Mouse (Mus musculus): ENCODE measurements around the gene Rp9. TPM values are rescaled to one million over a fixed set of nuclear protein-coding genes. Genes with fewer than 3 reads are reported as not detected.

The Rp9 gene
- polyA plus RNA-seq (2015; fragmentation: Nextera tagmentation; extraction: Ambion mirVana): 65.2 and 68.3 TPM in 2 replicates

GRCm38 (mm10) chr9:22469643-22470042 is at the start of gene Rp9:
TSS of gene Rp9 (minus strand) at chr9:22469743.
- H3K27ac ChIP-seq (ENCODE audit: low read depth, low read length): peak within 1 kb of the TSS; percentile 96
- 0 out of 2 replicates have a peak, but pooled peaks cover 2% of the 10 kb centered on the region for H3K36me3 ChIP-seq (ENCODE audit: control insufficient read depth, insufficient read depth, low read length)
- no peaks in the 10 kb centered on the region for H3K27me3 ChIP-seq (replicated peaks; ENCODE audit: control insufficient read depth, insufficient read depth, low read length)
- 92% methylated on average over 3 of the region's 3 CpGs for WGBS
- no peak for ATAC-seq
- peak within 1 kb of the TSS; percentile 98 for H3K9ac ChIP-seq (ENCODE audit: low read depth, low read length)
- no peaks in the 10 kb centered on the region for H3K9me3 ChIP-seq (ENCODE audit: control insufficient read depth, low read length)
- H3K4me2 ChIP-seq (ENCODE audit: low read length): peak within 1 kb of the TSS; percentile 67
- peaks cover 3% of the 10 kb centered on the region; the same call in 1 of the 2 replicates for H3K4me1 ChIP-seq (ENCODE audit: control insufficient read depth, insufficient read depth, low read depth, low read length)
- peak within 1 kb of the TSS; percentile 94 for H3K4me3 ChIP-seq (ENCODE audit: low read length)

- Histone ChIP-seq H3K4me3 (ENCODE audit: low read length) (no peak overlapping the region), H3K27me3 (replicated peaks; ENCODE audit: control insufficient read depth, insufficient read depth, low read length) (no peaks in the 10 kb centered on the region), H3K36me3 (ENCODE audit: control insufficient read depth, insufficient read depth, low read length) (no peaks in the 10 kb centered on the region), H3K4me1 (ENCODE audit: control insufficient read depth, insufficient read depth, low read depth, low read length) (no peaks in the 10 kb centered on the region), H3K27ac (ENCODE audit: low read depth, low read length) (no peak overlapping the region), H3K9ac (ENCODE audit: low read depth, low read length) (no peak overlapping the region), H3K4me2 (ENCODE audit: low read length) (no peak overlapping the region), H3K9me3 (ENCODE audit: control insufficient read depth, low read length) (peaks cover 5% of the 10 kb centered on the region)
- WGBS: 95% methylated on average over 3 of the region's 3 CpGs
- ATAC-seq: peak; percentile 65; the same call in 1 of the 2 replicates
Measured at GRCm38 (mm10) chr9:22518394-22519041, 49.0 kb upstream of the Rp9 start.

- 91% methylated on average over 4 of the region's 4 CpGs for WGBS
- Histone ChIP-seq H3K4me1 (ENCODE audit: control insufficient read depth, insufficient read depth, low read depth, low read length) (no peaks in the 10 kb centered on the region), H3K27me3 (replicated peaks; ENCODE audit: control insufficient read depth, insufficient read depth, low read length) (no peaks in the 10 kb centered on the region), H3K9me3 (ENCODE audit: control insufficient read depth, low read length) (no peaks in the 10 kb centered on the region), H3K4me2 (ENCODE audit: low read length) (no peak overlapping the region), H3K36me3 (ENCODE audit: control insufficient read depth, insufficient read depth, low read length) (no peaks in the 10 kb centered on the region), H3K27ac (ENCODE audit: low read depth, low read length) (no peak overlapping the region), H3K4me3 (ENCODE audit: low read length) (no peak overlapping the region), H3K9ac (ENCODE audit: low read depth, low read length) (no peak overlapping the region)
- ATAC-seq: no peak
Measured at GRCm38 (mm10) chr9:22515076-22515475, 45.5 kb upstream of the Rp9 start.

GRCm38 (mm10) chr9:22505574-22505973 is 36.0 kb upstream of the Rp9 start:
- H3K4me1 ChIP-seq (ENCODE audit: control insufficient read depth, insufficient read depth, low read depth, low read length): no peaks in the 10 kb centered on the region
- no peak overlapping the region for H3K9ac ChIP-seq (ENCODE audit: low read depth, low read length)
- H3K27ac ChIP-seq (ENCODE audit: low read depth, low read length): no peak overlapping the region
- no peak overlapping the region for H3K4me2 ChIP-seq (ENCODE audit: low read length)
- H3K4me3 ChIP-seq (ENCODE audit: low read length): no peak overlapping the region
- no peak for ATAC-seq
- 77% methylated on average over 2 of the region's 2 CpGs for WGBS
- H3K36me3 ChIP-seq (ENCODE audit: control insufficient read depth, insufficient read depth, low read length): no peaks in the 10 kb centered on the region
- no peaks in the 10 kb centered on the region for H3K9me3 ChIP-seq (ENCODE audit: control insufficient read depth, low read length)
- no peaks in the 10 kb centered on the region for H3K27me3 ChIP-seq (replicated peaks; ENCODE audit: control insufficient read depth, insufficient read depth, low read length)

GRCm38 (mm10) chr9:22503581-22503980 is 34.0 kb upstream of the Rp9 start:
- no peak overlapping the region for H3K9ac ChIP-seq (ENCODE audit: low read depth, low read length)
- H3K9me3 ChIP-seq (ENCODE audit: control insufficient read depth, low read length): no peaks in the 10 kb centered on the region
- no peak overlapping the region for H3K4me3 ChIP-seq (ENCODE audit: low read length)
- no peak for ATAC-seq
- H3K36me3 ChIP-seq (ENCODE audit: control insufficient read depth, insufficient read depth, low read length): no peaks in the 10 kb centered on the region
- no peak overlapping the region for H3K4me2 ChIP-seq (ENCODE audit: low read length)
- H3K4me1 ChIP-seq (ENCODE audit: control insufficient read depth, insufficient read depth, low read depth, low read length): no peaks in the 10 kb centered on the region
- H3K27me3 ChIP-seq (replicated peaks; ENCODE audit: control insufficient read depth, insufficient read depth, low read length): no peaks in the 10 kb centered on the region
- no peak overlapping the region for H3K27ac ChIP-seq (ENCODE audit: low read depth, low read length)
- 75% methylated on average over 5 of the region's 5 CpGs for WGBS

- WGBS: 66% methylated on average over 2 of the region's 2 CpGs
- Histone ChIP-seq H3K4me1 (ENCODE audit: control insufficient read depth, insufficient read depth, low read depth, low read length) (no peaks in the 10 kb centered on the region), H3K36me3 (ENCODE audit: control insufficient read depth, insufficient read depth, low read length) (no peaks in the 10 kb centered on the region)
Measured at GRCm38 (mm10) chr9:22502972-22503371, 33.4 kb upstream of the Rp9 start.

GRCm38 (mm10) chr9:22497021-22497767 is 27.7 kb upstream of the Rp9 start:
- WGBS: 90% methylated on average over 6 of the region's 6 CpGs
- Histone ChIP-seq H3K27me3 (replicated peaks; ENCODE audit: control insufficient read depth, insufficient read depth, low read length) (no peaks in the 10 kb centered on the region), H3K36me3 (ENCODE audit: control insufficient read depth, insufficient read depth, low read length) (no peaks in the 10 kb centered on the region), H3K27ac (ENCODE audit: low read depth, low read length) (no peak overlapping the region), H3K9me3 (ENCODE audit: control insufficient read depth, low read length) (no peaks in the 10 kb centered on the region), H3K9ac (ENCODE audit: low read depth, low read length) (no peak overlapping the region), H3K4me2 (ENCODE audit: low read length) (no peak overlapping the region), H3K4me1 (ENCODE audit: control insufficient read depth, insufficient read depth, low read depth, low read length) (no peaks in the 10 kb centered on the region), H3K4me3 (ENCODE audit: low read length) (no peak overlapping the region)
- ATAC-seq: no peak

More at GRCm38 (mm10) chr9:22502972-22503371, 33.4 kb upstream of the Rp9 start:
- no peaks in the 10 kb centered on the region for H3K9me3 ChIP-seq (ENCODE audit: control insufficient read depth, low read length)
- no peak overlapping the region for H3K27ac ChIP-seq (ENCODE audit: low read depth, low read length)
- no peaks in the 10 kb centered on the region for H3K27me3 ChIP-seq (replicated peaks; ENCODE audit: control insufficient read depth, insufficient read depth, low read length)
- no peak overlapping the region for H3K9ac ChIP-seq (ENCODE audit: low read depth, low read length)
- no peak overlapping the region for H3K4me2 ChIP-seq (ENCODE audit: low read length)
- no peak; the same call in 1 of the 2 replicates for ATAC-seq
- no peak overlapping the region for H3K4me3 ChIP-seq (ENCODE audit: low read length)

- H3K4me2 ChIP-seq (ENCODE audit: low read length): no peak overlapping the region
- 84% methylated on average over 2 of the region's 2 CpGs for WGBS
Measured at GRCm38 (mm10) chr9:22495133-22495532, 25.6 kb upstream of the Rp9 start.

GRCm38 (mm10) chr9:22494203-22494807 is 24.8 kb upstream of the Rp9 start:
- WGBS: 86% methylated on average over 9 of the region's 9 CpGs
- no peak for ATAC-seq
- no peak overlapping the region for H3K4me2 ChIP-seq (ENCODE audit: low read length)

More at GRCm38 (mm10) chr9:22495133-22495532, 25.6 kb upstream of the Rp9 start:
- H3K4me3 ChIP-seq (ENCODE audit: low read length): no peak overlapping the region
- H3K27me3 ChIP-seq (replicated peaks; ENCODE audit: control insufficient read depth, insufficient read depth, low read length): no peaks in the 10 kb centered on the region
- no peak for ATAC-seq
- no peak overlapping the region for H3K27ac ChIP-seq (ENCODE audit: low read depth, low read length)
- no peak overlapping the region for H3K9ac ChIP-seq (ENCODE audit: low read depth, low read length)
- no peaks in the 10 kb centered on the region for H3K4me1 ChIP-seq (ENCODE audit: control insufficient read depth, insufficient read depth, low read depth, low read length)
- H3K36me3 ChIP-seq (ENCODE audit: control insufficient read depth, insufficient read depth, low read length): peaks cover 3% of the 10 kb centered on the region; the same call in 1 of the 2 replicates
- no peaks in the 10 kb centered on the region for H3K9me3 ChIP-seq (ENCODE audit: control insufficient read depth, low read length)

More at GRCm38 (mm10) chr9:22494203-22494807, 24.8 kb upstream of the Rp9 start:
- no peak overlapping the region for H3K9ac ChIP-seq (ENCODE audit: low read depth, low read length)
- no peaks in the 10 kb centered on the region for H3K4me1 ChIP-seq (ENCODE audit: control insufficient read depth, insufficient read depth, low read depth, low read length)
- H3K27ac ChIP-seq (ENCODE audit: low read depth, low read length): no peak overlapping the region
- H3K4me3 ChIP-seq (ENCODE audit: low read length): no peak overlapping the region
- H3K36me3 ChIP-seq (ENCODE audit: control insufficient read depth, insufficient read depth, low read length): peaks cover 3% of the 10 kb centered on the region; the same call in 1 of the 2 replicates
- H3K27me3 ChIP-seq (replicated peaks; ENCODE audit: control insufficient read depth, insufficient read depth, low read length): no peaks in the 10 kb centered on the region
- no peaks in the 10 kb centered on the region for H3K9me3 ChIP-seq (ENCODE audit: control insufficient read depth, low read length)
